Mouse (Mus musculus): ENCODE data around the gene Rep15. TPM values are rescaled to one million over a fixed set of nuclear protein-coding genes. Genes with fewer than 3 reads are reported as not detected.

Gene Rep15
- 1.1 and 1.6 TPM in 2 replicates for polyA plus RNA-seq (2015; fragmentation: Nextera tagmentation; extraction: Ambion mirVana)

DNA sequence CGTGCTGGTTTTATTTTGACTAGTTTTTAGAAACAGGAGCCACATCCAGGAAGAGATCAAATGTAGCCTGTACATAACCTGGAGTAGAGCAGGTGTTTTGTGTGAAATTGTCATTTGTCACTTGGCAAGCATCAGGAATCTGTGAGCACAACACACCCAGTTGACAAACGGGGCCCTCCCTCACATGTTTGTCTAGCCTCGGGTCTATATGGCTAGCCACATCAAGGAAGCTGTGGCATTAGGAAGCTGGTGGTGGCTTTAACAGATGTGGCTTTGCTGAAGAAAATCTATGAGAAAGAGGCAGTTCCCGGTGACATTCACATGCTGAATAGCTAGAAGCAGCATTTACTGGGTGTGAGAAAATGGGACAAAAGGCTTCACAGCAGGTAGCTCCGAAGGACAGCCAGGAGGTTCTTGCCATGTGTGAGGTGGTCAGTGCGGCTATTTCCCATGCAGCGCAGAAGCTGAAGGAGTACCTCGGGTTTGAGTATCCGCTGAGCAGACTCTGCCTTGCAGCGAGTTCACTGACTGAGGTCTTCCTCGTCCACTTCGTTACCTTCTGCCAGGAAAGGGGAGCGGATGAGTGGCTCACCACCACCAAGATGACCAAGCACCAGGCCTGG, at the start of gene Rep15:
Gene Rep15, plus strand, starts transcription at position 282 of the 623 bp plus-strand sequence.
- Histone ChIP-seq H3K4me2 (replicated peaks) (no peak within 1 kb of the TSS), H3K36me3 (peaks cover 38% of the 10 kb centered on the region), H3K27ac (replicated peaks) (no peak within 1 kb of the TSS), H3K27me3 (no peaks in the 10 kb centered on the region), H3K4me3 (replicated peaks) (no peak within 1 kb of the TSS), H3K9ac (no peak within 1 kb of the TSS), H3K4me1 (no peaks in the 10 kb centered on the region), H3K9me3 (replicated peaks) (no peaks in the 10 kb centered on the region)
- ATAC-seq (ENCODE audit: insufficient number of reproducible peaks, low FRiP score, low TSS enrichment, low read depth): no peak
- WGBS: 63% methylated on average over 13 of the region's 13 CpGs

DNA sequence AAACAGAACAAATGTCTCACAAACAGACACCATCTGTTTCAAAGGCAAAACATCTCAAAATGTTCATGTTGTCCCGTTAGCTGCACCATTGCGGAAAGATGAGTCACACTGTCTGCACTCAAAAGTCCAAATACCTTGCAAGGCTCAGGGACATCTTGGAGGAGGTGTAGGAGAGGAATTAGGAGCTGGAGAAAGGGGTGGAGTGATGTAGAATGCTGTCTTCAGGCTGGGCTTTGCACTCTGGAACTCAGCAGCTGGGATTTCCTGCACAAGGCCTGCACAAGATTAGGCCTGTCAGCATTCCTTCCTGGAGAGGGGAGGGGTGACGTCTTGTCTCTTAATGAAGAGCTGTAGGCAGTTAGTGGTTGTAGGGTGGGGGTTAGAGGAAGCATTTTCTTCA, 47.8 kb upstream of the Rep15 start:
- Histone ChIP-seq H3K4me2 (replicated peaks) (no peak overlapping the region), H3K27me3 (no peaks in the 10 kb centered on the region), H3K36me3 (peaks cover 9% of the 10 kb centered on the region; the same call in 1 of the 2 replicates), H3K27ac (replicated peaks) (no peak overlapping the region), H3K9me3 (replicated peaks) (no peaks in the 10 kb centered on the region), H3K4me3 (replicated peaks) (no peak overlapping the region), H3K4me1 (peaks cover 5% of the 10 kb centered on the region; the same call in 1 of the 2 replicates), H3K9ac (no peak overlapping the region)
- ATAC-seq (ENCODE audit: insufficient number of reproducible peaks, low FRiP score, low TSS enrichment, low read depth): no peak
- 45% methylated on average over 3 of the region's 3 CpGs for WGBS

DNA sequence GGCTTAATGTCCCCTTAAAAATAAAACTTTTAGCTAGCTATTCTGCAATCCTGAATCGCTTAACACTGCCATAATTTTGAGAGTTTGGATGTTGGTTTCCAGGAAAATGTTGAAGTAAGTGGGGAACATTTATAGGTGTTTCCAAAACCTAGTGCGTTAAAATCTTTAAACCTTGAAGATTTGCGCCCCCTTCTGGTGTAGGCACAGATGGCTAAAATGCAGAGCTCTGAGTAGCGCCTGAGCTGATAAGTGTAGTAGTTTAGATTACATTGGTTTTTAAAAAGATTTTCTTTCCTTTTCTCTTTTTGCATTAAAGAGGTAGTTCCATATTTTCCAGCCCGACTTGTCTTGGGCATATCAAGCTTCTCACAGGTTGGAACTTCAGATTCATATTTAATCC, 38.1 kb upstream of the Rep15 start:
- H3K4me1 ChIP-seq: peaks cover 4% of the 10 kb centered on the region; the same call in 1 of the 2 replicates
- peaks cover 25% of the 10 kb centered on the region for H3K36me3 ChIP-seq
- WGBS: 42% methylated on average over 5 of the region's 5 CpGs
- no peak overlapping the region for H3K9ac ChIP-seq
- H3K4me3 ChIP-seq (replicated peaks): no peak overlapping the region
- no peaks in the 10 kb centered on the region for H3K27me3 ChIP-seq
- ATAC-seq (ENCODE audit: insufficient number of reproducible peaks, low FRiP score, low TSS enrichment, low read depth): no peak
- H3K27ac ChIP-seq (replicated peaks): no peak overlapping the region
- H3K9me3 ChIP-seq (replicated peaks): no peaks in the 10 kb centered on the region
- no peak overlapping the region for H3K4me2 ChIP-seq (replicated peaks)

DNA sequence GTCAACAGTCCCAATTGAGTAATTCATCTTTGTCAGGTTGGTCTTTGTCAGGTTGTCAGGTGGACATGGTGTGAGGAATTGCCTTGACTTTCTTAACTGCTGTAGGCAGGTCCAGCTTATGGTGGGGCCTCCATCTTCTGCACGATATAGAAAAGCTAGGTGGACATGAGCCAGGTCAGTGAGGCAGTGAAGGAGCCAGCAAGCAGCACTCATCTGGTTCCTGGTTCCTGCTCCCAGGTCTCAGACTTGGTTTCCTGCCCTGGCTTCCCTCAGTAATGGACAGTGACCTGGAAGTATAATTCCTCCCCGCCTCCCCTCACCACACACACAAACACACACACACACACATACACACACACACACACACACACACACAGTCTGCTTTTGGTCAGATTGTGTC, 37.0 kb upstream of the Rep15 start:
- Histone ChIP-seq H3K4me1 (peaks cover 4% of the 10 kb centered on the region; the same call in 1 of the 2 replicates), H3K9me3 (replicated peaks) (no peaks in the 10 kb centered on the region), H3K27me3 (no peaks in the 10 kb centered on the region), H3K9ac (no peak overlapping the region), H3K36me3 (peaks cover 33% of the 10 kb centered on the region), H3K27ac (replicated peaks) (no peak overlapping the region), H3K4me2 (replicated peaks) (no peak overlapping the region), H3K4me3 (replicated peaks) (no peak overlapping the region)
- WGBS: 81% methylated on average over 2 of the region's 2 CpGs
- no peak for ATAC-seq (ENCODE audit: insufficient number of reproducible peaks, low FRiP score, low TSS enrichment, low read depth)

DNA sequence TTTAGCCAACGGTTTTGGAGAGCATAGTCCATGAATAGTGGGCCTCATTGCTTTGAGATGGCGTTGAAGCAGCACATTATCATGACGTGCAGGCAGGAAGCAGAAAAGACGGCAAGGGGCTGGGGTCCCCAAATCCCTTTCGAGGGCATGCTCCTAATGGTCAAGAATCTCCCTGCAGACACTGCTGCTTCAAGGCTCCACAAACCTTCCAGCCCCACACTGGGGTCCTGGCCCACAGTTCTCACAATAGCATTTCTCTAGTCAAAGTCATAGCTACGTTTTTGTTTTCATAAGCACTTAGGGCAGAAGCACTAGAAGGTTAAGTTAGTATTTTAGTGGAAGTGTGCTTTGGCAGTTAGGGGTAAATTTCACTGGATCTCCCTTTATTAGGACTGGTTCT, 36.5 kb upstream of the Rep15 start:
- H3K4me2 ChIP-seq (replicated peaks): no peak overlapping the region
- H3K4me3 ChIP-seq (replicated peaks): no peak overlapping the region
- H3K4me1 ChIP-seq: peaks cover 4% of the 10 kb centered on the region; the same call in 1 of the 2 replicates
- no peak overlapping the region for H3K27ac ChIP-seq (replicated peaks)
- H3K27me3 ChIP-seq: no peaks in the 10 kb centered on the region
- H3K36me3 ChIP-seq: peaks cover 33% of the 10 kb centered on the region
- no peak for ATAC-seq (ENCODE audit: insufficient number of reproducible peaks, low FRiP score, low TSS enrichment, low read depth)
- H3K9me3 ChIP-seq (replicated peaks): no peaks in the 10 kb centered on the region
- no peak overlapping the region for H3K9ac ChIP-seq
- WGBS: 91% methylated on average over 6 of the region's 6 CpGs

DNA sequence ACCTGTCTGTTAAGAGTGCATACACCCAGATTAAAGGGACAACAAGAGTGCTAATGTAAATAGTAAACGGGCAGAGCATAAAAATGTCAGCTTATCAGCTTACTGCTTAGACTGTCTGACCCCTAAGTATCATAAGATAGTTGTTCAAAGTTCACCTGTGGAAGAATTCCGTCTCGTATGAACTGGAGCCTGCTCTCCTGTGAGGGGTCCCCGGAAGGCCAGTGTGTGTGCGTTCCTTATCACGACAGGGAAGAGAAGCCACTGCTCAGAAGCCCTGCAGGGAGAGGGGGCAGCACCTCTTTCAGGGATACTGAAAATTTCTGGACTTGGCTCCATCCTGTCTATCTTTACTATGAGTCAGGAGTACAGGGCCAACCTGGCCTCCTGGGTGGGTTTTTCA, 35.4 kb upstream of the Rep15 start:
- Histone ChIP-seq H3K4me1 (peaks cover 4% of the 10 kb centered on the region; the same call in 1 of the 2 replicates), H3K4me3 (replicated peaks) (no peak overlapping the region), H3K27me3 (no peaks in the 10 kb centered on the region), H3K36me3 (peaks cover 42% of the 10 kb centered on the region), H3K4me2 (replicated peaks) (no peak overlapping the region), H3K27ac (replicated peaks) (no peak overlapping the region), H3K9ac (no peak overlapping the region), H3K9me3 (replicated peaks) (no peaks in the 10 kb centered on the region)
- WGBS: 88% methylated on average over 6 of the region's 6 CpGs
- ATAC-seq (ENCODE audit: insufficient number of reproducible peaks, low FRiP score, low TSS enrichment, low read depth): no peak

DNA sequence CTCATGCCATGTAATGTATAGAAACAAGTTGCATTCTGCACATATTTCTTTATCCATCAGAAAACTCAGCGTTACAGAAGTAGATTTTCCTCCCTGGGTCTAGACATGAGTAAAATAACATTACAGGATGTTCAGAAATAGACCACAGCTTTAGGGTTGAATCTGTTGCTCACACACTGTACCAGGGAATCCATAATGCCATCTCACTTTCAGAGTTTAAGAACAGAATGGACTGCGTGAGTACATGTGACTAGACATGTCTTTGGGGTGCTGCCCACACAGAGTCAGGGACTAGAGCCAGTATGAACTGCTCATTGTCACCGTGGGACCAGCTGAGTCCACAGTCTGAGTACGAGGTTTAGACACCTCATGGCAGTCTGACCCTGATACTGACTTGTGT, 33.7 kb upstream of the Rep15 start:
- no peak overlapping the region for H3K27ac ChIP-seq (replicated peaks)
- no peak overlapping the region for H3K4me2 ChIP-seq (replicated peaks)
- no peak for ATAC-seq (ENCODE audit: insufficient number of reproducible peaks, low FRiP score, low TSS enrichment, low read depth)
- H3K9ac ChIP-seq: no peak overlapping the region
- 89% methylated on average over 4 of the region's 4 CpGs for WGBS
- H3K4me1 ChIP-seq: no peaks in the 10 kb centered on the region
- peaks cover 54% of the 10 kb centered on the region for H3K36me3 ChIP-seq
- H3K4me3 ChIP-seq (replicated peaks): no peak overlapping the region
- no peaks in the 10 kb centered on the region for H3K9me3 ChIP-seq (replicated peaks)
- H3K27me3 ChIP-seq: no peaks in the 10 kb centered on the region

DNA sequence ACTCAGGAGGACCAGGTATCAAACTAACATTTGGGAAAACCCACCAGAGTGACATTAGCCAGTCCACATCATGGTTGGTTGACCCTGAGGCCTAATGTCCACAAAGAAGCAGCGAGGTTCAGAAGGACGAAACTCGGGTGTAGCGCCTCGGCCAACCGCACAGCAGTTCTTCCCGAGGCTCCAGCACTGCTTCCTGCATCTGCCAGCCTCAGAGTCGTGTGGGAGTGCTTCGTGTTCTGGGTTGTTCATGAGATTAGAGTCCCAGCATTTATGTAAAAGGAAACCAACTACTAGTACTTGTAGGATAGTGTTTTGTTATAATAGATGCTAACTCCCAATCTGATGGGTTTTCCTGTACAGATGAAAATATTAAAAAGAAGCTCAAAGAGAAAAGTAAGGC, 33.1 kb upstream of the Rep15 start:
- Histone ChIP-seq H3K9me3 (replicated peaks) (no peaks in the 10 kb centered on the region), H3K9ac (no peak overlapping the region), H3K27ac (replicated peaks) (no peak overlapping the region), H3K36me3 (peaks cover 60% of the 10 kb centered on the region), H3K27me3 (no peaks in the 10 kb centered on the region), H3K4me1 (no peaks in the 10 kb centered on the region), H3K4me2 (replicated peaks) (no peak overlapping the region), H3K4me3 (replicated peaks) (no peak overlapping the region)
- WGBS: 85% methylated on average over 9 of the region's 9 CpGs
- no peak for ATAC-seq (ENCODE audit: insufficient number of reproducible peaks, low FRiP score, low TSS enrichment, low read depth)

DNA sequence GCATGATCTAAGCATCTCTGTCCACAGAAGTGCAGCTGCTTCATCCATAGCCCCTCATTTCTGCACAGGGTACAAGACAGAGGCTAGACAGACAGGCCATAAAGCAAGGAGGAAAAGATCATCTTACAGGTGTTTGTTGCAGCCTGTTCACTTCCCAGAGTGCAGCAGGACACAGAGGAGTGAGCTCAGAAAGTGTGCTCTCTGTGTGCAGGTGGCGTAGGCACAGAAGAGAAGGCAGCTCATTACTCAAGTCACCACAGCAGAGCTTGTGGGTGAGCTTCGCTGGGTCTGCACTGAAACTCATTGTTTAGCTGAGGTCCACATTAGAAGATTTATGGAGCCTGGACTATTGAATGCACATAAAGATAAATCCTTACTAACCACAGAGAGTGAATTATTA, 32.6 kb upstream of the Rep15 start:
- H3K36me3 ChIP-seq: peaks cover 60% of the 10 kb centered on the region
- WGBS: 81% methylated on average over 2 of the region's 2 CpGs
- no peak overlapping the region for H3K27ac ChIP-seq (replicated peaks)
- H3K9ac ChIP-seq: no peak overlapping the region
- H3K9me3 ChIP-seq (replicated peaks): no peaks in the 10 kb centered on the region
- H3K4me2 ChIP-seq (replicated peaks): no peak overlapping the region
- H3K27me3 ChIP-seq: no peaks in the 10 kb centered on the region
- H3K4me3 ChIP-seq (replicated peaks): no peak overlapping the region
- no peaks in the 10 kb centered on the region for H3K4me1 ChIP-seq
- ATAC-seq (ENCODE audit: insufficient number of reproducible peaks, low FRiP score, low TSS enrichment, low read depth): no peak

DNA sequence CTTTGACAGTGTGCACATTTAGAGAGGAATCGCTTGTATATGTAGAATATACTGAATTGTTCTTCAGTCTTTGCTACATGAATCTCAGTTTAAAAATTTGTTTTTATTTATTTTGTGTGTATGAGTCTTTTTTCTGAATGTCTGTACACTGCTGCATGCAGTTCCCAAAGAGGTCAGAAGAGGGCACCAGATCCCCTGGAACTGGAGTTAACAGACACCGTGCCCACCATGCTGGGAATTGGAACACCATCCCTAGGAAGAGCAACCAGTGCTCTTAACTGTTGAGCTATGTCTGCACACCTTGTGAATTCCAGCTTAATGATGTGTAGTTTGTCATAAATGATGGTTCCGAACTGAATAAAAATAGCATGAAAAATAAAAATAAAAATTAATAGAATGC, 24.2 kb upstream of the Rep15 start:
- 68% methylated on average over 3 of the region's 3 CpGs for WGBS
- Histone ChIP-seq H3K9me3 (replicated peaks) (no peaks in the 10 kb centered on the region), H3K4me1 (0 out of 2 replicates have a peak, but pooled peaks cover 4% of the 10 kb centered on the region), H3K27ac (replicated peaks) (no peak overlapping the region), H3K4me2 (replicated peaks) (no peak overlapping the region), H3K9ac (no peak overlapping the region), H3K36me3 (peaks cover 38% of the 10 kb centered on the region), H3K27me3 (no peaks in the 10 kb centered on the region), H3K4me3 (replicated peaks) (no peak overlapping the region)
- ATAC-seq (ENCODE audit: insufficient number of reproducible peaks, low FRiP score, low TSS enrichment, low read depth): no peak

DNA sequence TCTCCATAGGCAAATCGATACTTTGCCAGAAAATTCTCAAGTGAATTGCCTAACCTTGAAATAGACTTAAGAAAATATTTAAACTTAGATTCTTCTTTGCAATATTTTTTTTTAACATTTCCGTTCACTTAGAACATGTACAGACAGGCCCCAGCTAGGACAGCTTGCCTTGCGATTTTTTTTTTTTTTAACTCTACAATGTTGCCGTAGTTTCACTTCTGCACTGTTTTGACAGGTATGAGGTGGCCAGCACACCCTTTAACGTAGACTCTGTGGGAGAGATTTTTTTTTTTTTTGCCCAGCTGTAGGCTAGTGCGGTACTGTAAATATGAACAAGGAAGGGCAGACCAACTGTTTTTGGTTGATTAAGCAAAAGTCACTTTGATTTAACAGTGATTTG, 22.0 kb upstream of the Rep15 start:
- WGBS: 63% methylated on average over 6 of the region's 6 CpGs
- Histone ChIP-seq H3K9ac (no peak overlapping the region), H3K9me3 (replicated peaks) (no peaks in the 10 kb centered on the region), H3K4me2 (replicated peaks) (no peak overlapping the region), H3K27ac (replicated peaks) (no peak overlapping the region; the same call in 1 of the 2 replicates), H3K4me1 (0 out of 2 replicates have a peak, but pooled peaks cover 4% of the 10 kb centered on the region), H3K36me3 (peaks cover 35% of the 10 kb centered on the region), H3K4me3 (replicated peaks) (no peak overlapping the region), H3K27me3 (no peaks in the 10 kb centered on the region)
- no peak for ATAC-seq (ENCODE audit: insufficient number of reproducible peaks, low FRiP score, low TSS enrichment, low read depth)
